Mouse (Mus musculus): ENCODE data around the gene Hdac7.

The Hdac7 gene

GRCm38 (mm10) chr15:97822545-97823228 is 21.6 kb downstream of the Hdac7 start:
- H3K9me3 ChIP-seq (ENCODE audit: low read length): no peaks in the 10 kb centered on the region
- TF ChIP-seq CTCF (conservative IDR thresholded peaks at IDR 0.05; ENCODE audit: low read length) (no peak), POU5F1 (IDR thresholded peaks at IDR 0.05; ENCODE audit: borderline replicate concordance, low read length) (no peak), NANOG (IDR thresholded peaks at IDR 0.05; ENCODE audit: borderline replicate concordance, low read length) (no peak)
- peaks cover 54% of the 10 kb centered on the region for H3K4me1 ChIP-seq (replicated peaks; ENCODE audit: low read depth, low read length)
- H3K36me3 ChIP-seq (ENCODE audit: insufficient read depth, low read length): no peaks in the 10 kb centered on the region
- no peak overlapping the region for H3K4me3 ChIP-seq (replicated peaks; ENCODE audit: low read length)
- peaks cover 65% of the 10 kb centered on the region for H3K27me3 ChIP-seq (ENCODE audit: insufficient read depth, low read length)

DNA sequence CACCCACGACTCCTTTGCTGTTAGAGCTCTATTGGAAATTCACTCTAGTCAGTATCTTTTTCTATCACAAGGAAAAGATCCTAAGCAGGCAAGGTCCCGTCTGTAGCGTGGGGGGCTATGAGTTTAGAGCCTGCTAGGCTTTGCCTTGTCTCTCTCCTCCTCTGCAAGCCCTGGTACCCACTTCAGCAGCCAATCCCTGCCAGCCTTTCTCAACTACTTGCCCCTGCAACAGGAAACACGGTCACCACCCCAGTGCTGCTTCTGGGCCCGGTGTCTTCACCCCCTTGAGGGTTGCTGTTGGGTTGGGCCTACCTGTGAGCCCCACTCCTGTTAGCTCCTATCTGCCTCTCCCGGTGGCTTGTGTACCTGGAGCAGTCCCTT is 22.3 kb downstream of the Hdac7 start:
- Histone ChIP-seq H3K27me3 (ENCODE audit: insufficient read depth, low read length) (peaks cover 61% of the 10 kb centered on the region), H3K4me3 (replicated peaks; ENCODE audit: low read length) (no peak overlapping the region), H3K4me1 (replicated peaks; ENCODE audit: low read depth, low read length) (peaks cover 57% of the 10 kb centered on the region), H3K36me3 (ENCODE audit: insufficient read depth, low read length) (no peaks in the 10 kb centered on the region), H3K9me3 (ENCODE audit: low read length) (no peaks in the 10 kb centered on the region)
- no peak for TF ChIP-seq POU5F1 (IDR thresholded peaks at IDR 0.05; ENCODE audit: borderline replicate concordance, low read length)
- no peak for TF ChIP-seq CTCF (conservative IDR thresholded peaks at IDR 0.05; ENCODE audit: low read length)
- TF ChIP-seq NANOG (IDR thresholded peaks at IDR 0.05; ENCODE audit: borderline replicate concordance, low read length): no peak

DNA sequence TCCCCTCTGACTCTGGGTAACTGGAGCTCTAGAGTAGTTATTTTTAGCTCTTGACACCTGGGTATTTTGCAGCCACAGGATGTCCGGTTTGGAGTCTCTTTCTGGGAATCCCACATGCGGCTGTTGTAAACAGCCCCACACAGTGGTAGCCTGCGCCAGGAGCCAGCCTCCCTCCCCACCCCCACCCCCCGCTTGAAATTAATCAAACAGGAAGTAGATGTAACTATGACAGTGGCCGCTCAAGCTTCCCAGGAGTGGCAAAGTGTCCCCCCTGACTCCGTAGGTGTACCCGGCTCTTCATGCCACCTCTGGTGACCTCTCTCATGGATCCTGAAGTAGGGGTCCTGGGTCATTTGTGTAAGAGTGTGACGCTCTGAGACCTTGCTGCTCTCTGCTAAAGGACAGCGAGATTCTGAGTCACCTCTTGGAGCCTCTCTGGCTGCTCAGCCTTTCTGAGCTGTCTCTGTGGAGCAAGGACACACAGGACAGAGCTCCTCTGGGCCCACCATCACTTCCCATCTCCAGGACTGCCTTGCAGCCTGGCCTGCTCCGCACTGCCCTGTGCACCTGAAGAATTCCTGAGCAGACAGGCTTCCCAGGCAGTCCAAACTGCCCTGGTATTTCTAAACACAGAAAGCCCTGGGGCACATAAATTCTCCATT is 22.9 kb downstream of the Hdac7 start:
- no peaks in the 10 kb centered on the region for H3K36me3 ChIP-seq (ENCODE audit: insufficient read depth, low read length)
- peaks cover 55% of the 10 kb centered on the region for H3K4me1 ChIP-seq (replicated peaks; ENCODE audit: low read depth, low read length)
- no peak for TF ChIP-seq POU5F1 (IDR thresholded peaks at IDR 0.05; ENCODE audit: borderline replicate concordance, low read length)
- TF ChIP-seq CTCF (conservative IDR thresholded peaks at IDR 0.05; ENCODE audit: low read length): no peak
- no peak for TF ChIP-seq NANOG (IDR thresholded peaks at IDR 0.05; ENCODE audit: borderline replicate concordance, low read length)
- H3K27me3 ChIP-seq (ENCODE audit: insufficient read depth, low read length): peaks cover 56% of the 10 kb centered on the region
- no peak overlapping the region for H3K4me3 ChIP-seq (replicated peaks; ENCODE audit: low read length)
- no peaks in the 10 kb centered on the region for H3K9me3 ChIP-seq (ENCODE audit: low read length)

GRCm38 (mm10) chr15:97819937-97820336 is 24.4 kb downstream of the Hdac7 start:
- TF ChIP-seq POU5F1 (IDR thresholded peaks at IDR 0.05; ENCODE audit: borderline replicate concordance, low read length): no peak
- no peak for TF ChIP-seq CTCF (conservative IDR thresholded peaks at IDR 0.05; ENCODE audit: low read length)
- no peak for TF ChIP-seq NANOG (IDR thresholded peaks at IDR 0.05; ENCODE audit: borderline replicate concordance, low read length)
- H3K27me3 ChIP-seq (ENCODE audit: insufficient read depth, low read length): peaks cover 45% of the 10 kb centered on the region
- no peak overlapping the region for H3K4me3 ChIP-seq (replicated peaks; ENCODE audit: low read length)
- no peaks in the 10 kb centered on the region for H3K36me3 ChIP-seq (ENCODE audit: insufficient read depth, low read length)
- peaks cover 40% of the 10 kb centered on the region for H3K4me1 ChIP-seq (replicated peaks; ENCODE audit: low read depth, low read length)
- no peaks in the 10 kb centered on the region for H3K9me3 ChIP-seq (ENCODE audit: low read length)

- Histone ChIP-seq H3K36me3 (ENCODE audit: insufficient read depth, low read length) (no peaks in the 10 kb centered on the region), H3K9me3 (ENCODE audit: low read length) (no peaks in the 10 kb centered on the region), H3K27me3 (ENCODE audit: insufficient read depth, low read length) (peaks cover 30% of the 10 kb centered on the region), H3K4me3 (replicated peaks; ENCODE audit: low read length) (no peak overlapping the region), H3K4me1 (replicated peaks; ENCODE audit: low read depth, low read length) (peaks cover 56% of the 10 kb centered on the region)
- TF ChIP-seq CTCF (conservative IDR thresholded peaks at IDR 0.05; ENCODE audit: low read length): peak; percentile 51
- TF ChIP-seq POU5F1 (IDR thresholded peaks at IDR 0.05; ENCODE audit: borderline replicate concordance, low read length): no peak
These were observed 27.9 kb downstream of the Hdac7 start for GRCm38 (mm10) chr15:97816199-97816994.

- no peak for TF ChIP-seq NANOG (IDR thresholded peaks at IDR 0.05; ENCODE audit: borderline replicate concordance, low read length)
- no peak for TF ChIP-seq POU5F1 (IDR thresholded peaks at IDR 0.05; ENCODE audit: borderline replicate concordance, low read length)
- TF ChIP-seq CTCF (conservative IDR thresholded peaks at IDR 0.05; ENCODE audit: low read length): no peak
- no peak overlapping the region for H3K4me3 ChIP-seq (replicated peaks; ENCODE audit: low read length)
- H3K36me3 ChIP-seq (ENCODE audit: insufficient read depth, low read length): no peaks in the 10 kb centered on the region
- peaks cover 34% of the 10 kb centered on the region for H3K27me3 ChIP-seq (ENCODE audit: insufficient read depth, low read length)
- peaks cover 49% of the 10 kb centered on the region for H3K4me1 ChIP-seq (replicated peaks; ENCODE audit: low read depth, low read length)
- H3K9me3 ChIP-seq (ENCODE audit: low read length): no peaks in the 10 kb centered on the region
These were observed 29.0 kb downstream of the Hdac7 start for GRCm38 (mm10) chr15:97815254-97815653.

GRCm38 (mm10) chr15:97814703-97815102 is 29.6 kb downstream of the Hdac7 start:
- H3K27me3 ChIP-seq (ENCODE audit: insufficient read depth, low read length): peaks cover 36% of the 10 kb centered on the region
- no peak overlapping the region for H3K4me3 ChIP-seq (replicated peaks; ENCODE audit: low read length)
- H3K4me1 ChIP-seq (replicated peaks; ENCODE audit: low read depth, low read length): peaks cover 46% of the 10 kb centered on the region
- no peaks in the 10 kb centered on the region for H3K9me3 ChIP-seq (ENCODE audit: low read length)
- TF ChIP-seq POU5F1 (IDR thresholded peaks at IDR 0.05; ENCODE audit: borderline replicate concordance, low read length) (no peak), NANOG (IDR thresholded peaks at IDR 0.05; ENCODE audit: borderline replicate concordance, low read length) (no peak), CTCF (conservative IDR thresholded peaks at IDR 0.05; ENCODE audit: low read length) (no peak)
- no peaks in the 10 kb centered on the region for H3K36me3 ChIP-seq (ENCODE audit: insufficient read depth, low read length)

- no peaks in the 10 kb centered on the region for H3K36me3 ChIP-seq (ENCODE audit: insufficient read depth, low read length)
- H3K9me3 ChIP-seq (ENCODE audit: low read length): no peaks in the 10 kb centered on the region
- peaks cover 47% of the 10 kb centered on the region for H3K27me3 ChIP-seq (ENCODE audit: insufficient read depth, low read length)
- TF ChIP-seq NANOG (IDR thresholded peaks at IDR 0.05; ENCODE audit: borderline replicate concordance, low read length): no peak
- TF ChIP-seq CTCF (conservative IDR thresholded peaks at IDR 0.05; ENCODE audit: low read length): no peak
- no peak for TF ChIP-seq POU5F1 (IDR thresholded peaks at IDR 0.05; ENCODE audit: borderline replicate concordance, low read length)
- no peak overlapping the region for H3K4me3 ChIP-seq (replicated peaks; ENCODE audit: low read length)
- peaks cover 55% of the 10 kb centered on the region for H3K4me1 ChIP-seq (replicated peaks; ENCODE audit: low read depth, low read length)
These were observed 30.7 kb downstream of the Hdac7 start for GRCm38 (mm10) chr15:97813452-97814204.

Measured in E14TG2a.4 (cell line).